Mouse (Mus musculus): ENCODE results near the gene Hacl1.

- TF ChIP-seq POLR2A (IDR thresholded peaks at IDR 0.05; ENCODE audit: insufficient read length, low read depth) = no peak
- no peak for TF ChIP-seq MAX (IDR thresholded peaks at IDR 0.05; ENCODE audit: low read depth)
- no peak for TF ChIP-seq MYOD1 (IDR thresholded peaks at IDR 0.05; ENCODE audit: control insufficient read depth in 1 of 3, insufficient read length in 2 of 3, low read depth in 2 of 3)
- TF ChIP-seq TCF12 (IDR thresholded peaks at IDR 0.05; ENCODE audit: insufficient read depth, poor library complexity, severe bottlenecking) = no peak
- TF ChIP-seq POLR2AphosphoS2 (IDR thresholded peaks at IDR 0.05; ENCODE audit: insufficient read length, low read depth) = no peak
- TF ChIP-seq E2F4 (IDR thresholded peaks at IDR 0.05; ENCODE audit: insufficient read depth) = no peak
- TF ChIP-seq CEBPB (IDR thresholded peaks at IDR 0.05; ENCODE audit: insufficient read depth, poor library complexity, severe bottlenecking) = no peak
- no peak for TF ChIP-seq USF1 (IDR thresholded peaks at IDR 0.05; ENCODE audit: low read depth)
- no peak for TF ChIP-seq TCF3 (IDR thresholded peaks at IDR 0.05; ENCODE audit: insufficient read length, low read depth)
- TF ChIP-seq MYOG (IDR thresholded peaks at IDR 0.05; ENCODE audit: control insufficient read depth in 1 of 3, insufficient read depth in 1 of 3, insufficient read length in 2 of 3, low read depth in 2 of 3) = no peak
- TF ChIP-seq REST (IDR thresholded peaks at IDR 0.05; ENCODE audit: insufficient read depth, insufficient read length) = no peak
Observed at GRCm38 (mm10) chr14:31666931-31667705, 26.0 kb upstream of the Hacl1 start.

Measured in myocyte (in vitro differentiated cells).